In the genomic region with DNA sequence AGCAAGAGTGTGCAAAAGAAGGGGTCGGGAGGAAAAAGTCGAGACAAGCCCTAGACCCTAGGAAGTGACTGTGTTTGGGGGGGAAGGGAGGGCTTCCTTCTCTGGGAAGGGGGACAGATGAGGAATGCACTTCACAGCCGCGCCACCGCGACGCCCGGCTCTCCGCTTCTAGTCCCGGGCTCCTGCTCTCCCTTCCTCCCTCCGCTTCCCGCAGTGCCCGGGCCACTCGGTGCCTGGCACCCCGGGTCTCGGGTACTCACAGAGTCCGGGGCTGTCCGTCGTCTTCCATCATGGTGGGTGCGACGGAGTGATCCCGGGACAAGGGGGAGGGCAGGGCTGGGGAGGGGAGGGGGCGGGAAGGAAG, we compare ENCODE assay signal across 8 mouse cellular contexts. TPM values are rescaled to one million over a fixed set of nuclear protein-coding genes. Genes with fewer than 3 reads are reported as not detected.
A peak's percentile ranks its signal among the peaks of the same experiment; 100 is the strongest.
DNase-seq lines count a peak whose midpoint lies in the region; ATAC-seq and TF ChIP-seq lines count a peak whose summit lies in the region.

No protein-coding gene starts in this region.

- H3K79me3 ChIP-seq in C2C12 (ENCODE audit: low read depth): peaks cover 47% of the 10 kb centered on the region

- no peaks in the 10 kb centered on the region for H3K36me3 ChIP-seq in kidney, embryonic 14.5 days (ENCODE audit: control insufficient read depth, insufficient read depth, low read length)
- H3K36me3 ChIP-seq in C2C12 (ENCODE audit: control insufficient read depth, insufficient read depth): no peaks in the 10 kb centered on the region
- H3K36me3 ChIP-seq in hindbrain, embryonic 10.5 days: no peaks in the 10 kb centered on the region
- no peaks in the 10 kb centered on the region for H3K36me3 ChIP-seq in midbrain, embryonic 10.5 days

- H3K4me2 ChIP-seq in kidney, embryonic 14.5 days (replicated peaks; ENCODE audit: low read depth, low read length): peak overlapping the region; percentile 71

- no peaks in the 10 kb centered on the region; the same call in 1 of the 2 replicates for H3K9me3 ChIP-seq in kidney, embryonic 14.5 days (ENCODE audit: control insufficient read depth, low read length)
- no peaks in the 10 kb centered on the region for H3K9me3 ChIP-seq in hindbrain, embryonic 10.5 days
- H3K9me3 ChIP-seq in midbrain, embryonic 10.5 days (replicated peaks): no peaks in the 10 kb centered on the region

- H3K4me3 ChIP-seq in kidney, embryonic 14.5 days (ENCODE audit: low read length): peak overlapping the region; percentile 86
- H3K4me3 ChIP-seq in C2C12 (ENCODE audit: insufficient read depth, poor library complexity, severe bottlenecking): peak overlapping the region; percentile 78
- peak overlapping the region; percentile 97 for H3K4me3 ChIP-seq in hindbrain, embryonic 10.5 days
- peak overlapping the region; percentile 88 for H3K4me3 ChIP-seq in midbrain, embryonic 10.5 days

- 1% methylated on average over 22 of the region's 23 CpGs for WGBS in kidney, embryonic 14.5 days
- WGBS in hindbrain, embryonic 10.5 days: under 1% methylated on average over 23 of the region's 23 CpGs
- under 1% methylated on average over 22 of the region's 23 CpGs for WGBS in midbrain, embryonic 10.5 days

- H3ac ChIP-seq in C2C12 (ENCODE audit: control insufficient read depth, insufficient read length, low read depth): peak overlapping the region; percentile 100

- no peaks in the 10 kb centered on the region for H3K27me3 ChIP-seq in kidney, embryonic 14.5 days (ENCODE audit: control insufficient read depth, insufficient read depth, low read length)
- H3K27me3 ChIP-seq in C2C12 (ENCODE audit: control insufficient read depth, insufficient read depth, insufficient read length): no peaks in the 10 kb centered on the region
- no peaks in the 10 kb centered on the region for H3K27me3 ChIP-seq in hindbrain, embryonic 10.5 days (ENCODE audit: insufficient read depth, poor library complexity, severe bottlenecking)
- H3K27me3 ChIP-seq in midbrain, embryonic 10.5 days (ENCODE audit: low read depth, poor library complexity, severe bottlenecking): no peaks in the 10 kb centered on the region

- TF ChIP-seq CTCF in C2C12 (IDR thresholded peaks at IDR 0.05; ENCODE audit: control insufficient read depth, insufficient read depth, insufficient read length): no peak

- ATAC-seq in kidney, embryonic 14.5 days (ENCODE audit: low FRiP score, low TSS enrichment): peak; percentile 5

- peaks cover 55% of the 10 kb centered on the region for H3K79me2 ChIP-seq in C2C12 (ENCODE audit: control insufficient read depth, insufficient read depth)

- H3K4me1 ChIP-seq in kidney, embryonic 14.5 days (ENCODE audit: control insufficient read depth, insufficient read depth, low read length): peaks cover 9% of the 10 kb centered on the region; the same call in 1 of the 2 replicates
- H3K4me1 ChIP-seq in hindbrain, embryonic 10.5 days (replicated peaks): peaks cover 31% of the 10 kb centered on the region
- H3K4me1 ChIP-seq in midbrain, embryonic 10.5 days: peaks cover 28% of the 10 kb centered on the region

- H3K9ac ChIP-seq in kidney, embryonic 14.5 days (ENCODE audit: low read depth, low read length): peak overlapping the region; percentile 89

- no peak for DNase-seq in kidney, adult 9 months
- peak; percentile 7 for DNase-seq in WW6 (ENCODE audit: low read depth, low spot score)
- DNase-seq in hindbrain, embryonic 10.5 days (ENCODE audit: low spot score): no peak
- DNase-seq in midbrain, embryonic 10.5 days (ENCODE audit: low spot score): no peak
- DNase-seq in cerebellum, postnatal 36 days: no peak
- DNase-seq in kidney, adult 8-10 months: no peak

- H3K27ac ChIP-seq in kidney, embryonic 14.5 days (ENCODE audit: low read depth, low read length): peak overlapping the region; percentile 92
- H3K27ac ChIP-seq in hindbrain, embryonic 10.5 days: peak overlapping the region; percentile 99
- peak overlapping the region; percentile 99 for H3K27ac ChIP-seq in midbrain, embryonic 10.5 days (replicated peaks)

TF ChIP-seq in C2C12, 6 proteins besides CTCF, POLR2A, EP300 and RAD21:
- TF ChIP-seq MYOD1 (IDR thresholded peaks at IDR 0.05; ENCODE audit: control insufficient read depth, insufficient read length, low read depth) (no peak), MAX (IDR thresholded peaks at IDR 0.05) (no peak), MYOG (IDR thresholded peaks at IDR 0.05; ENCODE audit: control insufficient read depth, extremely low read depth, insufficient read length) (no peak), USF1 (IDR thresholded peaks at IDR 0.05; ENCODE audit: low read depth) (no peak)
TF ChIP-seq in C2C12: peak in this region for 0.

RNA-seq across cellular contexts. Expression of a gene that starts 0.7 kb away (rescaled TPM):
- 40.0 and 41.0 TPM in 2 replicates for polyA plus RNA-seq in kidney, embryonic 14.5 days (2014; fragmentation: Nextera tagmentation; extraction: Ambion mirVana)
- polyA plus RNA-seq in C2C12 (2012; fragmentation: generic; extraction: Trizol): 46.4 TPM
- 22.4 and 26.0 TPM in 2 replicates for polyA plus RNA-seq in hindbrain, embryonic 10.5 days (2016; fragmentation: Nextera tagmentation; extraction: Ambion mirVana)
- polyA plus RNA-seq in midbrain, embryonic 10.5 days (2016; fragmentation: Nextera tagmentation; extraction: Ambion mirVana): 28.0 and 29.3 TPM in 2 replicates

RNA-seq across cellular contexts. Expression of a gene that starts 42.3 kb away (rescaled TPM):
- polyA plus RNA-seq in kidney, embryonic 14.5 days (2014; fragmentation: Nextera tagmentation; extraction: Ambion mirVana): 7.6 and 8.7 TPM in 2 replicates
- polyA plus RNA-seq in C2C12 (2012; fragmentation: generic; extraction: Trizol): 12.9 TPM
- polyA plus RNA-seq in hindbrain, embryonic 10.5 days (2016; fragmentation: Nextera tagmentation; extraction: Ambion mirVana): 6.8 and 11.5 TPM in 2 replicates
- polyA plus RNA-seq in midbrain, embryonic 10.5 days (2016; fragmentation: Nextera tagmentation; extraction: Ambion mirVana): 6.0 and 6.4 TPM in 2 replicates
